Mouse (Mus musculus) brain, adult 2 months (tissue): ENCODE measurements at regions not wholly inside any gene's neighbourhood (a gene's known extent, or its start where the extent isn't known, plus 50 kb on each side); places are given as distances from the start of the nearest gene placed in this dataset.
A peak's percentile ranks its signal among the peaks of the same experiment; 100 is the strongest.

Experiments used
- DNase-seq: peaks from one replicate; pipeline ENCODE4 v3.0.0; 2011; ENCODE audit warnings: low read depth, low spot score

GRCm38 (mm10) chr1:71948686-71949085 lies 263.4 kb downstream of the Mreg start:
- DNase-seq = peak; percentile 13

GRCm38 (mm10) chr1:71947506-71947905 lies 264.6 kb downstream of the Mreg start:
- no peak for DNase-seq

DNA sequence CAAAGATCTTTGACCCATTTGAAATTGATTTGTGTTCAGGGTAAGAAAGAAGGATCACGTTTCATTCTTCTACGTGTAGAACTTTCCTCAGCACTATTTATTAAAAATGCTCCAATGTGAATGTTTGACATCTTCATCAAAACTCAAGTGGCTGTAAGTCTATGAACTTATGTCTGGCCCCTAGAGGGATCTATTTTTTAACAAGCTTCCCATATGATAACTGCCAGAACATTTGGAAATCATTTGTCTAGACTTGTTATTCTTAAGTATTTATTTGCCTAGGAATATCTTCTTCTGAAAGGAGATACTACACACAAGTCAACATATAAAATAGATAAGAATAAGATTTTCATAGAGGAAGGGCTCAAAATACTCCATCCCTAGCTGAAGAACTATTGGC lies 265.2 kb downstream of the Mreg start:
- DNase-seq = no peak

- DNase-seq = peak; percentile 57
These were observed 267.0 kb downstream of the Mreg start for GRCm38 (mm10) chr1:71945070-71945469.

GRCm38 (mm10) chr1:71944531-71944930 lies 267.6 kb downstream of the Mreg start:
- DNase-seq = no peak

GRCm38 (mm10) chr1:71942145-71942544 lies 270.0 kb downstream of the Mreg start:
- DNase-seq = no peak

GRCm38 (mm10) chr1:71941688-71942087 lies 270.4 kb downstream of the Mreg start:
- no peak for DNase-seq

GRCm38 (mm10) chr1:71940900-71941299 lies 271.2 kb downstream of the Mreg start:
- DNase-seq = no peak

GRCm38 (mm10) chr1:71938323-71939007 lies 273.6 kb downstream of the Mreg start:
- no peak for DNase-seq

GRCm38 (mm10) chr1:71937922-71938321 lies 274.2 kb downstream of the Mreg start:
- DNase-seq = no peak

DNA sequence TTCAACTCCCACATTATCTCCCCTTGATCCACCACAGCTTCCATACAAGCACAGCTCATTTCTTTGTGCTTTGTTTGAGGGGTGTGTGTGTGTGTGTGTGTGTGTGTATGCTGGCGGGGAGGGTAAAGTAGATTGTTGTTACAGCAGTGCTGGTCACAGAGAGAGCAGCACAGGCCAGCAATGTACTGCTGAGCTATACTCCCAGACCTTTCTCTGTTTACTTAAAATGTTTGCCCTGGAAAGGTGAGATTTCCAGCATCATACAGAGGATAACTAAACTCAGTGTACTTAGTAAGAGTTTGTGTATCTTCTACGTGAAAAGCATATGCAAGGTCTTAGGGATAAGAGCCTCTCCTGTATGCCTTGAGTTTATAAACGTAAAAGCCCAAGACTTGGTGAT lies 274.9 kb downstream of the Mreg start:
- DNase-seq = no peak

GRCm38 (mm10) chr1:71936501-71937129 lies 275.5 kb downstream of the Mreg start:
- no peak for DNase-seq

DNA sequence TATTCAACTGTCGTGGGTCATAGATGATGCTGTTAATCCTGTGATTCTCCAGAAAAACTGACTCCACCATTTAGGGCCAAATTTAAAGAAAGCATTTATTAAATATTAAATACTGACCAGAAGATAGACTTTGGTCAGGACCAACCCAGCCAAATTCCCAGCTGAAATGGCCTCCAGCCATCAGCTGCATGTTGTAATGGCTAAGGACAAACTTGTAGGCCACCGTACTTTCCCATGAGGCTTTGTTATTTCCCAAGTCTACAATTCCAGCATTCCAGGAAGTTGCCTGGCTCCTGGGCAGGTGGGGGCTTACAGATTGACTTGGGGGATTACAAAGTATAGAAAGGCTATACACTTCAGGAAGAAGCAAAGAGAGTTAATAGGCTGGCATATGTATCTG lies 272.5 kb upstream of the Fn1 start:
- DNase-seq = no peak

DNA sequence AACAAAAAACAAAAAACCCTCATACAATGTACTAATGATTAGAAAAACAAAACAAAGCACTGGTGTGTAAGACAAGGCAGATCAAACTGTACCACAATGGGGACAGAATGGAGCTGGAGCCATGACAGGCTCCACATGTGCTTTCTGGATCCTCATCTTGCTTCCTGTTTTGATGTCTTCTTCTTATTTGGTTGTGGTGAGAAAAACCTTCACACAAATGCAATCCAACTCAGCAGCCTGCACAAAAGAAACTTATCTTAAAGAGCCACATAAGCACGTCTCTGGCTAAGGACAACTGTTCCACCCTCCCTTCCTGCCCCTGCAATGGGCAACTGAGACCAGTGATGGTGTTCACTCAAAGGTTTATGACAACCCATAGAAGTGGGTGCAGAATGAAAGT lies 271.9 kb upstream of the Fn1 start:
- DNase-seq = no peak

DNA sequence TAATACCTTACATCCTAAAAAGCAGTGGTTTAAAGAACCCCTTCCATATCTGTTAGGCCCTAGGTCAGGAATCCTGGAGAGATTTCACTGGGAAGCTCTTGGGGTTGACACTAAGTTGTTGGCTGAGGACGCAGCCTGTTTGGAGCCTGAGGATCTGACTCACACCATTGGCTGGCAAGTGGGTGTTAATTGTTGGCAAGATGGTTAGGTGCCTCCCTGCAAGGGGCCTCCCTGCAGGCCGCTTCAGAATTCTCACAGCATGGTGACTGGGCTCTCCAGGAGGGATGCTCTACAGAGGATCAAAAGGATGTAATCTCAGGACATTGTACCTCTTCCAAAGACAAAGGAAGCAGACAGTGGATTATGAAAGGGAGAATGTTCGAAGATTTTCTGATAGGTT lies 270.7 kb upstream of the Fn1 start:
- DNase-seq = peak; percentile 4

- no peak for DNase-seq
These were observed 268.5 kb upstream of the Fn1 start for GRCm38 (mm10) chr1:71921456-71921855.

DNA sequence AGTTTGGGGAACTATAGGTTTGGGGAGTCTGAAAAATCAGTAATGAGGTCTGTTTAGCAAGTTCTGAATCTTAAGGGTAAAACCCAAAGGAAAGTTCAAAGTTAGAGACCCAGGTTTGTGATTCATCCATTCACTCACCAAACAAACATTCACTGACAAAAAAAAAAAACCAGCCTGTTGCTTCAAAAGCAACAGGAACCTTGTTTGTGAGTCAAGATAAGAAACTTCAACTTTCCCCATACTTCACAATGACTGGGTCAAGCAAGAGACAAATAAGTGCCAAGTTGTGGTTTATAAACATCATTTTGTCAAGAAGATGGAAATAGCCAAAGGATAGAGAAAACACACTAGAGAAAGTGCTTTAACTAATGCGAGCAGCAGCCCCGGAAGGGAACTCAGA lies 266.9 kb upstream of the Fn1 start:
- DNase-seq = no peak

DNA sequence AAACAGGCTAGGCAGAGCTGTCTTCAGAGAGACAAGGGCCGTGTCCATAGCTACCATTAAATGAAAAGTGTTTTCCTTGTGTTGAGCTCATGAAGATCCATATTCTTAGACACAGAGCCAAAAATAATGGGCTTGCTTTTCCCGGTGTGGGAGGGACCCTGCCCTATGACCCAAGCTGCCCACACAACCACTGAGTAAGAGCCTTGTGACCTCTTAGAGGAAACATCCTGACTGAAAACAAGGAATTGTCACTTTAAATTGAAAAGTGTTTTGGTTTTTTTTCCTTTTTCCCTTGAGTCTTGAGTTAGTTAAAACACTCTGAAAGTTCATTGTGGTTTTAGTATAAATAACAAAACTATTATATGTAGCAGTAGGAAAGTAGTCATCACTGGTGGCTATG lies 264.0 kb upstream of the Fn1 start:
- no peak for DNase-seq

DNA sequence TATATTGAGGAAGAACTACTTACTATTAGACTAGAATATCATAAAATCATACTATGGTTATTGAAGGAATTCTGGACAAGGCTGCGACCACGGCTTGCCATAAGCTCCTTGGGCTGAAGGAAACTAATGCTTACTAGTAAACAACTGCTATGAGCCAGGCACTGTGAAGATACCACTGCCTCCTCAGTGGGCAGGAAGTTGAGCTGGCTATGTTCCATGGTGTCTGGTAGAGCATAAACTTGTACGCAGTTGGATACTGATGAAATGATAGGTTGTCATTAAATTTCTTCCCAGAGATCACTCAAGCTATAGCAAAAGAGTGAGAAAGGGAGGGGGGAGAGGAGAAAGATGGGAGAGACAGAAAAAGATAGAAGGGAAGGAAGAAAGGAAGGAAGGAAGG lies 261.4 kb upstream of the Fn1 start:
- no peak for DNase-seq

DNA sequence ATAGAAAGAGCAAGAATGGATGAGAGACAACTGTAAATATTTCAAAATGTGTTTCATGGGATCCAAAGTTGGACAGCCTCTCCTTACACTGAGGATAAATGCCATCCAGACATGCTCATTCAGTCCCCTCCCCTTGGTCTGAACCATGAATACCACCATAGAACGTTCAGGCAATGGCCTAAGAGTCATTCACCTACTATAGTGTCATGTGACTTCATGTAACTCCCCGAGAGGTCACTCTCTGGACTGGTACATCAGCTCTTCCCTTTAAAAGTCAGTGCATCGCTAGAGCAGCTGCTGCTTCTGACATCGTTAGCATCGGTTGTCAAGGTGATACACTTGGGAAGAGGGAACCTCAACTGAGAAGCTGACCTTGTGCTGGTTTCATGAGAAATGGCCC lies 260.2 kb upstream of the Fn1 start:
- DNase-seq = no peak

DNA sequence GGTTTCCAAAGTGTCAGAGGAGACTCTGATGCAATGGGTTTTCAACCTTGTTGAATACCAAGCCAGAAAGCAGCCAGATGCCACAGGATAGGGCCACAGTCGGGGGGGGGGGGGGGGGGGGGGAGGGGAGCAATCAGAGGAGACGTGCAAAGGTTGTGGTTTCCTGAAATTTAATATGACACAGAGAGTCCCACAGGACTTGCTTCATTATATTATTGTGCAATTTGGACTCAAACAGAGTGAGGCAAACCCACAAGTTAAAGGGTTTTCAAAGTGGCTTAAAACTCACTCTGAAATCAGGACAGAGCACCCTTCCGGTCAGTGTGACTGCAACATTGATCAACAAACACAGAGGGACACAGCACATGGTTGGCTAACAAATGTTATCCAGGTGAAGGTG lies 259.4 kb upstream of the Fn1 start:
- DNase-seq = no peak

DNA sequence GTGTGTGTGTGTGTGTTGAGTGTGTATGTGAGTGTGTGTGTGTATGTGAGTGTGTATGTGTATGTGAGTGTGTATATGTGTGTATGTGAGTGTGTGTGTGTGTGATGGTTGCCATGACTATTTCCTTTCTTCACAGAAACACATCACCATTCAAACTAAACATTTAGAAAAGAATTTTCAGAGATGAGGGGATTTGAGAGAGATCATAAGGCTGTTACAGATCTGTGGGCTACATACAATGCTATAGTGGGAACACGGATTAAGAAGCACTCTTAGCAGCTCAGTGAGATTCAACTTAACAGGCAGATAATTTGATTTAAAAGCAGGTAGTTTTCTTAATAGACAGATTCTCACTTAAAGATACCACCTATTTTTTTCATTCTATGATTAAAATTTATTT lies 257.1 kb upstream of the Fn1 start:
- no peak for DNase-seq

- no peak for DNase-seq
These were observed 256.6 kb upstream of the Fn1 start for GRCm38 (mm10) chr1:71909508-71910124.
